ENCODE assay signal across 11 mouse cellular contexts in the genomic region with DNA sequence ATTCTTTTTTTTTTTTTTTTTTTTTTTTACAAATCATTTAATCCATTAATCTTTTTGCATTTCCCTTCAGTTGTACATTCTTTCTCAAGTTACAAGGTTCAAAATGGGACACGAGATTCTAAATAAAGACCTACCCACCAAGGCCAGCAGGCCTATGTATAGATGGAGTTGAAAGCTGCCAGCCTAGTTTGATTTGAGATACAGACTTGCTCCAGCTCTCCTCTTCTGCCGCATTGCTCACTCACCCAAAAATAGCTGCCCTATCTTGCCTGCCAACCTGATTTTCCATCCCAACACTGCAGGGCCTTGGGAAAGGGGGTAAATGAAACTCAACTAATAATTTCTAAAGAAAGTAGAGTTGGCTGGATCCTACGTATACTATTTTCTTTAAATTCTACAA.
A peak's percentile ranks its signal among the peaks of the same experiment; 100 is the strongest.
DNase-seq lines count a peak whose midpoint lies in the region.
"Had no signal": no experiment of that assay in that cellular context is flagged by ENCODE, and none has a peak within 500 bp of the region (broad histone marks: within the 10 kb centered on the region; RNA-seq: fewer than 3 reads in every experiment).

No protein-coding gene starts in this region.

- intact Hi-C loops in heart, postnatal 14 days (cut with DNase I) = loop anchor here (10.0 kb wide), 1 partner anchor 62 kb away; no protein-coding TSS in a partner anchor
- intact Hi-C loops in gastrocnemius, postnatal 14 days (cut with DNase I; ENCODE audit: low total_unique reads) = no loop called here
- intact Hi-C loops in heart, postnatal 25 days (cut with DNase I) = no loop called here

- DNase-seq in heart, adult 18-20 months = peak; percentile 52 to 73
- DNase-seq in heart, postnatal 14 days = no peak
- peak; percentile 11 for DNase-seq in gastrocnemius, postnatal 14 days
- DNase-seq in heart, adult 9 months (ENCODE audit: low spot score in 2 of 2) = peak; percentile 54 to 57
- peak; percentile 9 for DNase-seq in heart, postnatal 25 days (ENCODE audit: low spot score)
- DNase-seq in yolk sac, embryonic 10.5 days (ENCODE audit: low spot score) = no peak
- no peak for DNase-seq in liver
- DNase-seq: cerebellum, adult 11-12 months; kidney, adult 18-20 months; lung, postnatal 14 days; retina, postnatal 1 day had no signal

Comparison
In these comparisons a context has a peak if more than half of its experiments do, and no peak if none do; other contexts are left out.
1. DNase-seq: peak in heart, adult 18-20 months (2 of 2), gastrocnemius, postnatal 14 days (single experiment), heart, adult 9 months (2 of 2) and heart, postnatal 25 days (single experiment); none in heart, postnatal 14 days (0 of 2), yolk sac, embryonic 10.5 days (single experiment) and liver (single experiment).